In genomic region chr6:56908912-56909311, GRCm38 (mm10) we compare ENCODE assay signal across 9 mouse cellular contexts. TPM values are rescaled to one million over a fixed set of nuclear protein-coding genes. Genes with fewer than 3 reads are reported as not detected.
DNase-seq lines count a peak whose midpoint lies in the region; ATAC-seq and TF ChIP-seq lines count a peak whose summit lies in the region.
"Had no signal": no experiment of that assay in that cellular context is flagged by ENCODE, and none has a peak within 500 bp of the region (broad histone marks: within the 10 kb centered on the region; RNA-seq: fewer than 3 reads in every experiment).

No protein-coding gene starts in this region.

- DNase-seq in cerebellum, postnatal 10 days = peak; percentile 47 to 59
- no peak for DNase-seq in cerebellum, adult 11 months
- peak; percentile 44 to 51 for DNase-seq in CD8-positive naive resting alpha-beta T cell, adult 2 months (ENCODE audit: low read depth in 2 of 2, low spot score in 2 of 2)
- DNase-seq in cerebellum, postnatal 25 days = peak; percentile 41 to 68
- DNase-seq in heart, adult 2 months = peak; percentile 63 to 79
- DNase-seq in kidney, postnatal 4 days = peak; percentile 82 to 84
- DNase-seq in lung, embryonic 14.5 days = peak; percentile 81
- peak; percentile 53 for DNase-seq in right cerebral cortex, postnatal 4 days

- no peaks in the 10 kb centered on the region for H3K27me3 ChIP-seq in heart, adult 2 months (ENCODE audit: control insufficient read depth, insufficient read depth, low read length)
- no peaks in the 10 kb centered on the region for H3K27me3 ChIP-seq in lung, embryonic 14.5 days (ENCODE audit: insufficient read depth, low read length)
- H3K27me3 ChIP-seq: limb, embryonic 15.5 days had no signal

- peaks cover 2% of the 10 kb centered on the region; the same call in 1 of the 2 replicates for H3K36me3 ChIP-seq in heart, adult 2 months (ENCODE audit: control insufficient read depth, insufficient read depth, low read length)
- H3K36me3 ChIP-seq in lung, embryonic 14.5 days (ENCODE audit: insufficient read depth) = no peaks in the 10 kb centered on the region
- H3K36me3 ChIP-seq: limb, embryonic 15.5 days had no signal

- TF ChIP-seq EP300 in heart, adult 2 months (IDR thresholded peaks at IDR 0.05; ENCODE audit: insufficient read depth, low read depth, low read length) = peak; percentile 86

- ATAC-seq in lung, embryonic 14.5 days (ENCODE audit: insufficient read depth) = peak; percentile 76

- intact Hi-C loops in heart, adult 2 months (cut with DNase I) = loop anchor here (1.0 to 5.0 kb wide), 2 partner anchors 57 to 101 kb away; no protein-coding TSS in a partner anchor

- no peak overlapping the region for H3K27ac ChIP-seq in heart, adult 2 months
- H3K27ac ChIP-seq in lung, embryonic 14.5 days (ENCODE audit: low read depth) = no peak overlapping the region
- H3K27ac ChIP-seq: limb, embryonic 15.5 days had no signal

- no peaks in the 10 kb centered on the region; the same call in none of the 2 replicates for H3K79me2 ChIP-seq in heart, adult 2 months (replicated peaks; ENCODE audit: control insufficient read depth, insufficient read depth, low read length)

- WGBS in heart, adult 2 months = 7% methylated on average over 4 of the region's 4 CpGs
- 14% methylated on average over 4 of the region's 4 CpGs for WGBS in lung, embryonic 14.5 days

- H3K4me3 ChIP-seq in heart, adult 2 months = no peak overlapping the region
- no peak overlapping the region for H3K4me3 ChIP-seq in lung, embryonic 14.5 days (ENCODE audit: low read depth, low read length)
- H3K4me3 ChIP-seq: limb, embryonic 15.5 days had no signal

- TF ChIP-seq CTCF in heart, adult 2 months (IDR thresholded peaks at IDR 0.05) = peak; percentile 88
- TF ChIP-seq CTCF in lung, embryonic 14.5 days (IDR thresholded peaks at IDR 0.05; ENCODE audit: low read depth) = peak; percentile 80

- H3K9ac ChIP-seq in heart, adult 2 months (ENCODE audit: low read depth, low read length) = no peak overlapping the region
- no peak overlapping the region for H3K9ac ChIP-seq in lung, embryonic 14.5 days
- H3K9ac ChIP-seq: limb, embryonic 15.5 days had no signal

- no peak overlapping the region for H3K4me2 ChIP-seq in lung, embryonic 14.5 days
- H3K4me2 ChIP-seq: limb, embryonic 15.5 days had no signal

- H3K4me1 ChIP-seq in heart, adult 2 months (ENCODE audit: control insufficient read depth, insufficient read depth, low read length) = peaks cover 1% of the 10 kb centered on the region; the same call in 1 of the 2 replicates
- peaks cover 7% of the 10 kb centered on the region for H3K4me1 ChIP-seq in lung, embryonic 14.5 days (ENCODE audit: insufficient read depth)

- no peak for TF ChIP-seq POLR2A in heart, adult 2 months (IDR thresholded peaks at IDR 0.05; ENCODE audit: insufficient read depth, low read depth, low read length)

- no peaks in the 10 kb centered on the region for H3K9me3 ChIP-seq in lung, embryonic 14.5 days (ENCODE audit: low read depth, low read length)
- H3K9me3 ChIP-seq: limb, embryonic 15.5 days had no signal

RNA-seq across cellular contexts. Expression of gene Nt5c3, which starts 14.8 kb away (rescaled TPM):
- 10 to 100 TPM; 62.4 to 75.5 TPM for total RNA-seq in heart, adult 2 months (2021)
- polyA plus RNA-seq in heart, adult 2 months (2012; rRNA removed) = 16.9 and 49.2 TPM in 2 replicates
- 60.7 and 63.3 TPM in 2 replicates for polyA plus RNA-seq in lung, embryonic 14.5 days (2014; fragmentation: Nextera tagmentation; extraction: Ambion mirVana)

RNA-seq across cellular contexts. Expression of gene Vmn1r4, which starts 14.9 kb away (rescaled TPM):
- total RNA-seq in heart, adult 2 months (2021) = under 1 TPM in 1 of 2 experiments, not detected in 1; 0.16 TPM
- 0.06 and 0.29 TPM in 2 replicates for polyA plus RNA-seq in heart, adult 2 months (2012; rRNA removed)
- polyA plus RNA-seq in lung, embryonic 14.5 days (2014; fragmentation: Nextera tagmentation; extraction: Ambion mirVana) = 0.12 and 0.20 TPM in 2 replicates
